11 mouse cellular contexts compared by ENCODE assay signal in genomic region chr10:75677989-75678388, GRCm38 (mm10). TPM values are rescaled to one million over a fixed set of nuclear protein-coding genes. Genes with fewer than 3 reads are reported as not detected.
DNase-seq lines count a peak whose midpoint lies in the region; ATAC-seq and TF ChIP-seq lines count a peak whose summit lies in the region.
"Had no signal": no experiment of that assay in that cellular context is flagged by ENCODE, and none has a peak within 500 bp of the region (broad histone marks: within the 10 kb centered on the region; RNA-seq: fewer than 3 reads in every experiment).

No protein-coding gene starts in this region.

- H3K36me3 ChIP-seq in forebrain, embryonic 15.5 days = no peaks in the 10 kb centered on the region; the same call in 1 of the 2 replicates
- H3K36me3 ChIP-seq in forebrain, embryonic 11.5 days (ENCODE audit: control insufficient read depth, insufficient read depth, low read length) = no peaks in the 10 kb centered on the region; the same call in 1 of the 2 replicates
- no peaks in the 10 kb centered on the region for H3K36me3 ChIP-seq in liver, adult 2 months (ENCODE audit: control insufficient read depth, insufficient read depth, low read length)
- peaks cover 9% of the 10 kb centered on the region for H3K36me3 ChIP-seq in liver, embryonic 11.5 days (ENCODE audit: control insufficient read depth, insufficient read depth, low read length)
- no peaks in the 10 kb centered on the region for H3K36me3 ChIP-seq in stomach, embryonic 16.5 days (ENCODE audit: control insufficient read depth, insufficient read depth, low read length)

- TF ChIP-seq CTCF in liver, adult 2 months (IDR thresholded peaks at IDR 0.05; ENCODE audit: low read depth, low read length) = no peak

- DNase-seq in forebrain, embryonic 11.5 days (ENCODE audit: low spot score) = no peak
- DNase-seq in liver, adult 2 months (ENCODE audit: extremely low read depth, low read depth, low spot score) = peak; percentile 29
- DNase-seq in liver, embryonic 11.5 days (ENCODE audit: low spot score) = no peak
- peak; percentile 64 for DNase-seq in kidney, adult 9 months
- DNase-seq in gastrocnemius, postnatal 4 days (ENCODE audit: low spot score in 2 of 2) = no peak
- DNase-seq in embryo, embryonic 11 days = no peak
- DNase-seq: B cell, adult 2 months had no signal

- H3K4me2 ChIP-seq in forebrain, embryonic 15.5 days (replicated peaks) = no peak overlapping the region
- H3K4me2 ChIP-seq in forebrain, embryonic 11.5 days (ENCODE audit: low read depth, low read length, severe bottlenecking) = no peak overlapping the region
- no peak overlapping the region for H3K4me2 ChIP-seq in liver, embryonic 11.5 days
- H3K4me2 ChIP-seq in stomach, embryonic 16.5 days (ENCODE audit: low read depth, low read length) = no peak overlapping the region
- H3K4me2 ChIP-seq: midbrain, embryonic 12.5 days had no signal

- H3K79me2 ChIP-seq in liver, adult 2 months (ENCODE audit: control insufficient read depth, insufficient read depth, low read length) = no peaks in the 10 kb centered on the region

- no peaks in the 10 kb centered on the region for H3K27me3 ChIP-seq in forebrain, embryonic 15.5 days
- no peaks in the 10 kb centered on the region for H3K27me3 ChIP-seq in forebrain, embryonic 11.5 days (ENCODE audit: control insufficient read depth, insufficient read depth, low read length)
- no peaks in the 10 kb centered on the region for H3K27me3 ChIP-seq in liver, adult 2 months (ENCODE audit: control insufficient read depth, insufficient read depth, low read length)
- H3K27me3 ChIP-seq in liver, embryonic 11.5 days (replicated peaks; ENCODE audit: control insufficient read depth, insufficient read depth, low read length) = no peaks in the 10 kb centered on the region
- no peaks in the 10 kb centered on the region for H3K27me3 ChIP-seq in stomach, embryonic 16.5 days (ENCODE audit: control insufficient read depth, insufficient read depth, low read length)
- H3K27me3 ChIP-seq: midbrain, embryonic 12.5 days had no signal

- no peak overlapping the region for H3K4me3 ChIP-seq in forebrain, embryonic 15.5 days
- no peak overlapping the region for H3K4me3 ChIP-seq in forebrain, embryonic 11.5 days (ENCODE audit: low read depth, low read length)
- no peak overlapping the region for H3K4me3 ChIP-seq in liver, adult 2 months (ENCODE audit: insufficient read depth, low read depth, low read length)
- no peak overlapping the region for H3K4me3 ChIP-seq in liver, embryonic 11.5 days (ENCODE audit: low read depth, low read length)
- H3K4me3 ChIP-seq in stomach, embryonic 16.5 days (replicated peaks; ENCODE audit: low read length) = no peak overlapping the region
- H3K4me3 ChIP-seq: erythroblast, embryonic 14.5 days; midbrain, embryonic 12.5 days had no signal

- peak overlapping the region; percentile 23; the same call in 1 of the 2 replicates for H3K27ac ChIP-seq in forebrain, embryonic 15.5 days (replicated peaks)
- H3K27ac ChIP-seq in forebrain, embryonic 11.5 days (ENCODE audit: low read depth, low read length) = no peak overlapping the region
- H3K27ac ChIP-seq in liver, adult 2 months (replicated peaks; ENCODE audit: insufficient read depth, low read depth, low read length) = no peak overlapping the region
- no peak overlapping the region for H3K27ac ChIP-seq in liver, embryonic 11.5 days (ENCODE audit: low read depth, low read length)
- H3K27ac ChIP-seq in stomach, embryonic 16.5 days (ENCODE audit: low read length) = peak overlapping the region; percentile 67
- H3K27ac ChIP-seq: midbrain, embryonic 12.5 days had no signal

- no peak overlapping the region for H3K9ac ChIP-seq in forebrain, embryonic 15.5 days (replicated peaks)
- no peak overlapping the region for H3K9ac ChIP-seq in forebrain, embryonic 11.5 days (ENCODE audit: low read length)
- H3K9ac ChIP-seq in liver, adult 2 months (ENCODE audit: low read depth, low read length) = no peak overlapping the region
- no peak overlapping the region for H3K9ac ChIP-seq in liver, embryonic 11.5 days (ENCODE audit: low read depth, low read length)
- no peak overlapping the region for H3K9ac ChIP-seq in stomach, embryonic 16.5 days (ENCODE audit: low read length)
- H3K9ac ChIP-seq: midbrain, embryonic 12.5 days had no signal

- 87% methylated on average over 5 of the region's 5 CpGs for WGBS in forebrain, embryonic 15.5 days
- 89% methylated on average over 5 of the region's 5 CpGs for WGBS in forebrain, embryonic 11.5 days
- 53% methylated on average over 5 of the region's 5 CpGs for WGBS in liver, adult 2 months
- 95% methylated on average over 5 of the region's 5 CpGs for WGBS in liver, embryonic 11.5 days
- 84% methylated on average over 5 of the region's 5 CpGs for WGBS in stomach, embryonic 16.5 days

- no peak for TF ChIP-seq POLR2A in liver, adult 2 months (IDR thresholded peaks at IDR 0.05; ENCODE audit: extremely low read depth, insufficient read depth, low read length)

- H3K4me1 ChIP-seq in forebrain, embryonic 15.5 days = peaks cover 8% of the 10 kb centered on the region; the same call in 1 of the 2 replicates
- H3K4me1 ChIP-seq in forebrain, embryonic 11.5 days (replicated peaks; ENCODE audit: control insufficient read depth, insufficient read depth, low read length) = no peaks in the 10 kb centered on the region
- H3K4me1 ChIP-seq in liver, adult 2 months (ENCODE audit: control insufficient read depth, insufficient read depth, low read length) = no peaks in the 10 kb centered on the region; the same call in 1 of the 2 replicates
- H3K4me1 ChIP-seq in liver, embryonic 11.5 days (replicated peaks; ENCODE audit: control insufficient read depth, insufficient read depth, low read length) = no peaks in the 10 kb centered on the region; the same call in 1 of the 2 replicates
- peaks cover 30% of the 10 kb centered on the region for H3K4me1 ChIP-seq in stomach, embryonic 16.5 days (ENCODE audit: control insufficient read depth, insufficient read depth, low read length)
- H3K4me1 ChIP-seq: midbrain, embryonic 12.5 days had no signal

- H3K9me3 ChIP-seq in forebrain, embryonic 15.5 days = no peaks in the 10 kb centered on the region
- H3K9me3 ChIP-seq in forebrain, embryonic 11.5 days (ENCODE audit: control insufficient read depth, low read length) = no peaks in the 10 kb centered on the region
- H3K9me3 ChIP-seq in liver, embryonic 11.5 days (ENCODE audit: control insufficient read depth, low read length) = no peaks in the 10 kb centered on the region
- no peaks in the 10 kb centered on the region for H3K9me3 ChIP-seq in stomach, embryonic 16.5 days (replicated peaks; ENCODE audit: control insufficient read depth, low read length)
- H3K9me3 ChIP-seq: midbrain, embryonic 12.5 days had no signal

- no peak for ATAC-seq in forebrain, embryonic 15.5 days (replicated peaks)
- no peak for ATAC-seq in forebrain, embryonic 11.5 days (replicated peaks; ENCODE audit: low FRiP score)
- ATAC-seq in liver, embryonic 11.5 days (replicated peaks; ENCODE audit: low FRiP score) = no peak
- no peak for ATAC-seq in stomach, embryonic 16.5 days (ENCODE audit: insufficient read depth, low FRiP score)

RNA-seq across cellular contexts. Expression of gene Susd2, which starts 34.2 kb away (rescaled TPM):
- polyA plus RNA-seq in forebrain, embryonic 15.5 days (2015; fragmentation: Nextera tagmentation; extraction: Ambion mirVana) = 1.0 and 1.4 TPM in 2 replicates
- 2.0 and 2.3 TPM in 2 replicates for polyA plus RNA-seq in forebrain, embryonic 11.5 days (2014; fragmentation: Nextera tagmentation; extraction: Ambion mirVana)
- total RNA-seq in liver, adult 2 months (2014; rRNA removed) = 1.0 and 1.1 TPM in 2 replicates
- polyA plus RNA-seq in liver, adult 2 months (2012; rRNA removed) = 2.0 and 2.8 TPM in 2 replicates
- polyA plus RNA-seq in liver, embryonic 11.5 days (2014; fragmentation: Nextera tagmentation; extraction: Ambion mirVana) = 0.91 and 1.5 TPM in 2 replicates
- polyA plus RNA-seq in stomach, embryonic 16.5 days (2015; fragmentation: Nextera tagmentation; extraction: Ambion mirVana) = 16.1 and 18.6 TPM in 2 replicates
- 1 to 10 TPM; 4.4 to 5.0 TPM for total RNA-seq in gastrocnemius, postnatal 4 days (2021)

Comparison
In these comparisons a context has a peak if more than half of its experiments do, and no peak if none do; other contexts are left out.
1. H3K27ac ChIP-seq: peak in forebrain, embryonic 15.5 days (single experiment) and stomach, embryonic 16.5 days (single experiment); none in forebrain, embryonic 11.5 days (single experiment), liver, adult 2 months (single experiment) and liver, embryonic 11.5 days (single experiment).
2. DNase-seq: peak in liver, adult 2 months (single experiment) and kidney, adult 9 months (single experiment); none in forebrain, embryonic 11.5 days (single experiment), liver, embryonic 11.5 days (single experiment), gastrocnemius, postnatal 4 days (0 of 2) and embryo, embryonic 11 days (single experiment).